Mouse (Mus musculus): ENCODE measurements at regions not wholly inside any gene's neighbourhood (a gene's known extent, or its start where the extent isn't known, plus 50 kb on each side); places are given as distances from the start of the nearest gene placed in this dataset.

GRCm38 (mm10) chr15:59207976-59208375 lies 318.9 kb downstream of the Gm49356 start:
- no peak for DNase-seq (ENCODE audit: low spot score)

- DNase-seq (ENCODE audit: low spot score), result no peak
Measured at GRCm38 (mm10) chr15:59212362-59212761, 323.3 kb downstream of the Gm49356 start.

DNA sequence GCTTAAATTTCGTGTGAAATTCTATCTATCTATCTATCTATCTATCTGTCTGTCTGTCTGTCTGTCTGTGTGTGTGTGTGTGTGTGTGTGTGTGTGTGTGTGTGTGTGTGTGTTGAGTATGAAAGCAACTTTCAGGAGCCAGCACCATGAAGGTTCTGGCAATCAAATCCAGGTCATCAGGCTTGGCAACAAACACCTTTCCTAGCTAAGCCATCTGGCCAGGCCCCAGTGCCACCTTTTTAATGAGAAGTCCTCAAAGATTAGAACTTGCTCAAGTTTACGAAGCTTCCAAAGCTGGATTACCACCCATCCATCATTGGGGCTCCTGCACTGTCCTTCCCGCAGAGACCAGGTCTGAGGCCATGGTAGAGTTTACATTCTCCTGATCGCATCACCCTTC lies 325.0 kb downstream of the Gm49356 start:
- no peak for DNase-seq (ENCODE audit: low spot score)

GRCm38 (mm10) chr15:59215239-59215638 lies 326.1 kb downstream of the Gm49356 start:
- no peak for DNase-seq (ENCODE audit: low spot score)

DNA sequence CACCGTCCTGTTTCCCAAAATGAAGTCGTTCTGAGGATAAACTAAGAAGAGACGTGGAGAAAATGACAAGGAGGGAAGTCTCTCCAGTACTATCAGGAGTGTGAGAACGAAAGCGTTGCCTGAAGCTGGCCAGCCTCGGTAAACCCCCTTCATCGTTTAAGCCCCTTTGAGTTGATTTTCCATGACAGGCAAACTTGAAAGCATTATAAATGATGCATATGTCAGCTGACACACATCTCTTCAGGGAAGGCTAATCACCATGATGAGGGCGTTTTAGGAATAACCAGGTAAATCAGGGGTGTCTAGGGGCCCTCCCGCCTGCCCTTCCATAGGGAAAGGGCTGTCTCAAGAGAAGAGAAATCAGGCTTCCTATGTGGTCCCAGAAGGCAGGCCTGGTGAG lies 328.4 kb downstream of the Gm49356 start:
- DNase-seq (ENCODE audit: low spot score), result no peak

DNA sequence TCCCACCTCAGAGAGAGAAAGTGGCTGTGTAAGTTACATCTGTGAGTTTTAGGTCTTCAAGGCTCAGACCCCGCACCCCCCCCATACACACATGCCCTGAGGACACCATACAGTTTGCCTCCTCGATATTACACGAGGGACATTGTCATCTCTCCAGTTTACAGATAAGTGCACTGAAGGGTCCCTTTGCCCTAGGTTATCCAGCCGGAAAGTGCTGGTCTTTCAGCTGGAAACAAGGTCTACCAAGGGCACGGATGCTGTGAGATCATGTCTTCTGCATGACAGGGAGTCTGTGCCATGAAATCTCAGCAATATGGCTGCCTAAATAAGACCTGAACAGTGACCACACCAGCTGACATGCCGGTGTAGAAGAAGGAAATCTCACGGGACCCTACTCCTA lies 329.8 kb downstream of the Gm49356 start:
- no peak for DNase-seq (ENCODE audit: low spot score)

- DNase-seq (ENCODE audit: low spot score), result no peak
Measured at GRCm38 (mm10) chr15:59225637-59226036, 336.5 kb downstream of the Gm49356 start.

- no peak for DNase-seq (ENCODE audit: low spot score)
Measured at GRCm38 (mm10) chr15:59227293-59227692, 338.2 kb downstream of the Gm49356 start.

GRCm38 (mm10) chr15:59230536-59230935 lies 341.4 kb downstream of the Gm49356 start:
- DNase-seq (ENCODE audit: low spot score), result no peak

DNA sequence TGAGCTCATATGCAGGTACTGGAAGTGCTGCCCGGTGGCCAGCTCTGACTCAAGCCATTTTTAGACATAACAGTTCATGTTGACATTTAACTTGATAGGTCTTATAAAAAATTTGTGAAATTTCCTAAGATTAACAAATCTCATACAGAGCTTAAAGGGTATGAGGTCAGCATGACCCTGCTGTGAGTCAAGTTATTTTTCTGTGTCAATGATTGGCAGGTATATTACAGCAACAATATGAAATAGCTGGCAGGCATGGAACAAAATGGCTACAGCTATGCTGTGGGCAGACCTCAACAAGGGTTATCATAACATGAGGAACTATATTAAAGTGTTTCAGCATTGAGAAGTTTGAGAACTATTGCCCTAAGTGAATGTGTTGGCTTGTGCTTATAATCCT lies 342.6 kb downstream of the Gm49356 start:
- DNase-seq (ENCODE audit: low spot score), result no peak

DNA sequence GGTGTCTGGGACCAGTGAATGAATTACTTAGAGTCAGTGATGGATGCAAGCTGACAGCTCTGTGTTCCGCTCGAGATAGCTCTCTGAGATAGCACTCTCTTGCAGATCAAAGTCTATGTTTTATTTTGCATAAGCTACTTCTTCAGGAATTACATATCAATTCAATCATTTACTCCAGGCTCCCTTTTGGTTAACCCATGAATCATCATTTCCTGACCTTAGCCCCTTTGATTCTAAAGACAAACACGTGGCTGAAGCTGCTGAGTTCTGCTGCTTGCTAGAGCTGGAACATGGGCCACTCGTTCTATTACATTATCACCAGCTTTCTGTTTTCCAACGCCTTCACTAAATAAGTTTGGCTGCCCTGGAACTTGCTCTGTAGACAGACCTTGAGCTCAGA lies 343.2 kb downstream of the Gm49356 start:
- DNase-seq (ENCODE audit: low spot score), result no peak

DNA sequence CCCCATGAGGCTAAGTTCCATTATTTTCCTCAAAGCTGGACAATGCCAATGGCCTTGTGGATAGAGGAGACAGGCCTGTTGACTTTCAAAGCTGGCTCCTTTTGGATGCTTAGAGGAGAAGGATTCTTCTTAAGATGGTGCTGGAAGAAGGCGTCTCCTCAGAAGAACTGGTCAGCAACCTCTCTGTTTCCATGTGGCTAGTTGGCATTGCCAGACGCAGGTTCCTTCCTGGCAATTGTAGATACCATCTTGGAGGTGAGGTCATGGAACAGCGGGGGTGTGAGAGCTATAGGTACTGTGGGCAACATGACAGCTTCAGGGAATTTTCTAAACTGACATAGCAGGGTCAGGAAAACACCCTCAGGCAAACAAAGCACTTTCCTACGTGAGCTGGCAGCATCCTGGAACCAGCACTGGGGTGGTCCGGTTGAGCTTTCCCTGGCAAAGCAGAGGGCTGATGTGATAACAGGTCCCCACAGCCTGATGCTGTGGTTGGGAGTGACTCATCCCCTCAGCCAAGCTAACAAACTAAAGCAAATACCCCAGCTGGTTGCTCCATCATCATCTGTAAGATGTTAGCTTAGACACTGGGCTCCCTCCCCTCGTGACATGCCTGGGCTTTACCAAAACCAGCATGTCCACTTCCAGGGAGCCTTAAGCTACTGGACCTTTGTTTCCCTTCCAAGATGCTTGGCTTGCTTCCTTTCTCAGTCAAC lies 348.5 kb downstream of the Gm49356 start:
- DNase-seq (ENCODE audit: low spot score), result no peak

DNA sequence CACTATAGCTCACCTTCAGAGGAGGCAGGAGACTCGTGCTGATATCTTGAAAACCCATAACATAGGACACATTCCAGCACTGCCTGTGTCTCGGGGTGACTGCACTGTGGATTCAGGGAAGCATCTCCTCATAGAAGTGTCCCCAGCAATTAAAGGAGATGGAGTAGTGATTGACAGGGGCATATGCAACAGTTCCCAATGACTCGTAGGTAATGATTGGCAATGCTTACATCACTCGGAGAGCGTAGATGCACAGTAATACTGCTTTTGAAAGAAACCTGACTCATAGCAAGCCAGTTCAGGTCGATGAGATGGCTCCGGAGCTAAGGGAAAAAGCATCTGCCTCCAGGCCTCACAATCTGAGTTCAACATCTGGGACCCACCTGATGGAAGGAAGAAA lies 352.7 kb downstream of the Gm49356 start:
- no peak for DNase-seq (ENCODE audit: low spot score)

DNA sequence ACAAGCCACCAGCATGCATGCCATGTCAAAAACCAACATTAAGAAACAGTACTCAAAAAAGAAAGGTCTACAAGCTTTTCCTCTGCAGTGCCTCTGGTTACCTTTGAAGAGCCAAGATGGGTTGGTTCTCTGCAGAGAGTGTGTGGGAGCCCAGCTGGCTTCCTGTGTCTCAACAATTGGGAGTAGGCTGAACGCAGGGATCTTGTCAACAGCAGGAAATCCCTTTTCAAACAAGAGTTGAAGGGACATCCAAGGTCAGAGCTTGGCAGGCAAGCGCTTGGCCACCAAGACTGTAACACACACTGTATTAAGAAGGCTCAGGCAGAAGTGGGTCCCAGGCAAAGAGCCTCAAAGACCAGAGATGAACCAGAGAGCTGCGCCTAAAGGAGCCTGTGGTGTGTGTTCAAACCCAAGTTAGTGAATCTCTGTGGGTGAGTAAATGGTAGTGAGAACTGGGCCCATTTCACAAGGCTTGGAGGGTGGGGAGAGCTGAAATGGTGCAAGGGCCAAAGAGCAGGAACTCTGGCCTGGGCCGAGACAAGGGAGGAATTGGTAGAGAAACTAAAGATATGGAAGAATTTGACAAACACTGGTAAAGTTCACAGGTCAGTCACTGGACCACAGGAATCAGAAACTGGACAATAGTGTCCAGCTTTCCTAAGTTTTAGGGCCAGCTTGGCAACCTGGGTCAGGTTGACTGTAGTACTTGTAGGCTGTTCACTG lies 357.0 kb downstream of the Gm49356 start:
- DNase-seq (ENCODE audit: low spot score), result peak; percentile 8

GRCm38 (mm10) chr15:59248477-59249260 lies 359.6 kb downstream of the Gm49356 start:
- DNase-seq (ENCODE audit: low spot score), result no peak

DNA sequence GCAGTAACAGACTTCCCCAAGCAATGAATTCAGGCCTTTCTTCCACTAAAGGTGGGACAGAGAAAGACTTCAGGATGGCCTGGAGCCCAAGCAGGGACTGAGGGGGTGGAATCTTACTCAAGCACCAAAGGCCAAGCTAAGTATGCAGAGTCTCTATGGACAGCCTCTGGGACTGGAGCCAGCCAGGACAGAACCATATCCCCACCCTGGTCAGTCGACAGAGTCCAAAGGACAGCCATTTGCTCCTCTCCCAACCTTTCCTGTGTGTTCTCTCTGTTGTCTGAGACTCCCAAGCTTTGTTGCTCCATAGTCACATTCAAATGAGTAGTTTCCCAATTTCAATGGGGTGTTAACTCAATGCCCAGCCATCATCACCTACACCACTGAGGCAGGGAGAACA lies 372.3 kb downstream of the Gm49356 start:
- DNase-seq (ENCODE audit: low spot score), result no peak

GRCm38 (mm10) chr15:59262380-59262779 lies 373.3 kb downstream of the Gm49356 start:
- no peak for DNase-seq (ENCODE audit: low spot score)

GRCm38 (mm10) chr15:59263433-59264328 lies 374.6 kb downstream of the Gm49356 start:
- DNase-seq (ENCODE audit: low spot score), result no peak

Measured in testis, postnatal 14 days (tissue).